Mouse (Mus musculus) limb, embryonic 11.5 days (tissue): Measurements from ENCODE around the gene Lamc2. TPM values are rescaled to one million over a fixed set of nuclear protein-coding genes. Genes with fewer than 3 reads are reported as not detected.
A peak's percentile ranks its signal among the peaks of the same experiment; 100 is the strongest.
"Not testable (repeated sequence)": the region's sequence is repeated elsewhere in the genome, so short reads cannot be mapped to it uniquely, and the experiment has no call there.

Experiments used
- ATAC-seq: fragments of 200-750 bp; cut with Nextera tagmentation; 2 replicates; pipeline ENCODE4 v1.8.0; 2017; ENCODE audit warnings: low read depth; ENCODE audit not compliant: insufficient number of reproducible peaks, low FRiP score, low TSS enrichment
- DNase-seq: peaks from one replicate; pipeline ENCODE4 v3.0.0-alpha.2; 2015; ENCODE audit warnings: low spot score
- H3K27ac ChIP-seq: fragments of 300-500 bp; sonication (generic); replicated peaks from 2 replicates; pipeline ENCODE4 v1.5.1; 2014; ENCODE audit warnings: low read depth, mild to moderate bottlenecking, low read length
- H3K27me3 ChIP-seq: fragments of 300-500 bp; sonication (generic); 2 replicates; pipeline ENCODE4 v1.6.1; 2014; ENCODE audit warnings: mild to moderate bottlenecking, low read length, mixed read lengths; ENCODE audit not compliant: control insufficient read depth, insufficient read depth
- H3K36me3 ChIP-seq: fragments of 300-500 bp; sonication (generic); 2 replicates; pipeline ENCODE4 v1.6.1; 2014; ENCODE audit warnings: mild to moderate bottlenecking, low read length, moderate library complexity, mixed read lengths; ENCODE audit not compliant: control insufficient read depth, insufficient read depth
- H3K4me1 ChIP-seq: fragments of 300-500 bp; sonication (generic); 2 replicates; pipeline ENCODE4 v1.6.1; 2014; ENCODE audit warnings: low read length, mixed read lengths; ENCODE audit not compliant: control insufficient read depth, insufficient read depth
- H3K4me2 ChIP-seq: fragments of 300-500 bp; sonication (generic); 2 replicates; pipeline ENCODE4 v1.6.1; 2014; ENCODE audit warnings: low read depth, mild to moderate bottlenecking, moderate library complexity; ENCODE audit not compliant: severe bottlenecking
- H3K4me3 ChIP-seq: fragments of 300-500 bp; sonication (generic); 2 replicates; pipeline ENCODE4 v1.5.1; 2014; ENCODE audit warnings: low read depth, low read length
- H3K9ac ChIP-seq: fragments of 300-500 bp; sonication (generic); 2 replicates; pipeline ENCODE4 v1.6.1; 2014; ENCODE audit warnings: mild to moderate bottlenecking, low read length
- H3K9me3 ChIP-seq: fragments of 300-500 bp; sonication (generic); 2 replicates; pipeline ENCODE4 v1.6.1; 2016; ENCODE audit warnings: low read length; ENCODE audit not compliant: control insufficient read depth
- WGBS: fragments of 180-500 bp; shearing (Covaris S2); extraction: QIAGEN DNeasy Blood & Tissue Kit; methylation state at CpG from one replicate; pipeline ENCODE4 v1.1.7; 2014; 5-methylcytosine and 5-hydroxymethylcytosine counted together
- polyA plus RNA-seq: library from polyadenylated mRNA; unstranded; fragments of >200 nt; fragmentation: Nextera tagmentation; extraction: Ambion mirVana; gene quantifications from 2 replicates; pipeline ENCODE4 v1.2.1, GENCODE M21; 2014

Lamc2 gene
- polyA plus RNA-seq, 1 experiment from 2014 or later: 3.9 TPM

DNA sequence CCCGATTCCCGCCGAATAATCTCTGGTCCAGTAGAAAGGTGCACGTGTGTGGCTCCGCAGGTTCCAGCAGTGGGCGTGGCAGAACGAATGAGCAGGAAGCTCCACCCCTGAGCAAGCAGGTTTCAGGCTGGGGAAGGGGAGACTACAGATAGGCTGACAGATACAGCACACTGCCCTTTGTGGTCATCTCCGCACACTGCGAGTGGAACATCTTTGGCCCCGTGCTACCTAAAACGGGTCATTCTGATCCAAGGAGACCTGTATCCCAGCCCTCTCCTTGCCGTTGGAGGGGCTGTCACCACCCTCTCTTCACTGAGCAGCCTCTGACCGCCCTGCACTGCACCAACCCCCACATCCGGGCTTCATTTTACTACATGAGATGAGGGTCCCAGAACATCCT is 103.0 kb downstream of the Lamc2 start:
- not testable (repeated sequence) for H3K9me3 ChIP-seq, H3K9ac ChIP-seq, ATAC-seq, DNase-seq, H3K4me1 ChIP-seq, H3K27me3 ChIP-seq, H3K4me3 ChIP-seq, H3K27ac ChIP-seq, H3K4me2 ChIP-seq, H3K36me3 ChIP-seq
- 84% methylated on average over 7 of the region's 14 CpGs for WGBS

DNA sequence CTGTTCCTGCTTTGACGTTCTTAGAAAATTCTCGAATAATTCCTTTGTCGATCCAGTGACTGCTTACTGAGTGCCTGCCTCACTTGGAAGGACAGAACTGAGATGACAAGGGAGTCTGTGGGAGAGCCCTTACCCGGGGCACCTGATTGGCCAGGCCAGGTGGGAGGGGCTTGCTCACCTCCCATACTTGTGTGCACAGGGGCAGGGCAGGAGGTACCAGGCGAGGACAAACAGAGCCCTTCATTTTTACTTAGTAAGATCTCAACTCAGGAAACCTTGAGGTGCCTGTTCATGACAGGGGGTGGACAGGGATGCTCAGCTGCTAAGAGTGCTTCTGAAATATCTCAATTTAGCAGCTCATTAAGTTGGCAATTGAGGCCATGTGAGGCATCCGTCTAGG is 110.3 kb downstream of the Lamc2 start:
- ATAC-seq (no peak), DNase-seq (no peak)
- H3K36me3 ChIP-seq: no peaks in the 10 kb centered on the region
- H3K9ac ChIP-seq: no peak overlapping the region
- no peak overlapping the region for H3K4me3 ChIP-seq
- peaks cover 8% of the 10 kb centered on the region; the same call in 1 of the 2 replicates for H3K4me1 ChIP-seq
- H3K27me3 ChIP-seq: peaks cover 12% of the 10 kb centered on the region; the same call in 1 of the 2 replicates
- H3K9me3 ChIP-seq: no peaks in the 10 kb centered on the region
- WGBS: 46% methylated on average over 6 of the region's 6 CpGs
- H3K27ac ChIP-seq: no peak overlapping the region
- H3K4me2 ChIP-seq: no peak overlapping the region

DNA sequence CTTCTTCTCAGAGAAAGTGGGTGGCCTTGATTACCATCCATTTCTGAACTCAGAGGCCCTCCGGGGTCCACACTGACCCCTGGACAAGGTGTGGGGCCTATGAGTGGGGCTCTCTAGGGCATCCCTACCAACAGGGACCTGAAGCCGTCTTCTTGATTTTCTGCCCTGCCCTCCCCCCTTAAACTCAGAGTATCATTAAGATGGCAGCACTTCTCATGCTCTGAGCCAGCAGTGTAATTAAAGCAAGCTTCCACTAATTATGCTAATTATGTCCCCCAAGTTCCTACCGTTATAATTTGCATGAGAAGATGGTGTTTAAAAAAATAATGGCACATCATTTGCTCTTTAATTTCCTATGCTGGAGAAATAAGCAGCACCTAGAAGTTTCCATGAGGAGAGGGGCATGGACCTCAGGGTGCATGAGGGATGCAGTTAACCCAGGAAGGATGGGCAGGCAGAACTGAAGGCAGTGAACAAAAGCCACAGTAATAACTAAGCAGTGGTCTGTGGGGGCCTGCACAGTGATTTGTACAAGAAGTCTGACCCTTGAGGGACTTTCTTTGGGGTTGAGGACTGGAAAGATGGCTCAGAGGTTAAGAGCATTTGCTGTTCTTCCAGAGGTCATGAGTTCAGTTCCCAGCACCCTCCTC is 111.0 kb downstream of the Lamc2 start:
- H3K4me1 ChIP-seq: peaks cover 8% of the 10 kb centered on the region; the same call in 1 of the 2 replicates
- 61% methylated on average over 3 of the region's 3 CpGs for WGBS
- no peaks in the 10 kb centered on the region for H3K36me3 ChIP-seq
- H3K27ac ChIP-seq: no peak overlapping the region
- no peak for DNase-seq
- H3K9me3 ChIP-seq: no peaks in the 10 kb centered on the region
- H3K27me3 ChIP-seq: peaks cover 12% of the 10 kb centered on the region; the same call in 1 of the 2 replicates
- no peak overlapping the region for H3K9ac ChIP-seq
- ATAC-seq: no peak
- H3K4me2 ChIP-seq: no peak overlapping the region
- no peak overlapping the region for H3K4me3 ChIP-seq

DNA sequence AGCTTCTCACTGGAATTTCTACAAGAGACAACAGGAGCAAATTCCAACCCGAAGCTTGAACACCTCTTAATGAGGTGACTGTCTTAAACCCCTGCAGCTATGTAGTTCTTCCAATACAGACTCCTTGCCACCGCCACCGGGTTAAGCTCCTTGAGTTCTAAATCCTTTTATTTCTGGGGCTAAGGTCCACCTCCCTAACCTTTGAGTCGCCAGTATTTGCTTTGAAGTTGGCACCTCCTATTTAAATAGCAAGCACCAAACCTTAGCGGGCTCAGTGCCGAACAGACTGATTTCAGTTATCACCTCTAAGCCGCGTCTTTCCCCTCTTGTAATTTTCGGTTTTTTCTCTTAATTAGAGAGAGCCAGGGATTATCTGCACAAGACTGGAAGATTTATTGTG is 112.8 kb downstream of the Lamc2 start:
- peaks cover 12% of the 10 kb centered on the region; the same call in 1 of the 2 replicates for H3K27me3 ChIP-seq
- H3K9me3 ChIP-seq: no peaks in the 10 kb centered on the region
- no peak for DNase-seq
- no peak overlapping the region for H3K4me3 ChIP-seq
- no peak overlapping the region for H3K9ac ChIP-seq
- H3K4me1 ChIP-seq: peaks cover 8% of the 10 kb centered on the region; the same call in 1 of the 2 replicates
- H3K36me3 ChIP-seq: no peaks in the 10 kb centered on the region
- ATAC-seq: no peak
- 1% methylated on average over 9 of the region's 9 CpGs for WGBS
- H3K4me2 ChIP-seq: 0 out of 2 replicates have a peak overlapping the region, but pooled peaks have one; percentile 20
- no peak overlapping the region for H3K27ac ChIP-seq

Other genes starting within 250 kb of the Lamc2 start
- 0.27 and 0.37 TPM in 2 replicates for gene Nmnat2, start 231.5 kb downstream of the Lamc2 start, polyA plus RNA-seq
- 29.9 and 34.8 TPM in 2 replicates for gene Lamc1, start 146.3 kb upstream of the Lamc2 start, polyA plus RNA-seq
- gene Shcbp1l, start 238.7 kb upstream of the Lamc2 start, polyA plus RNA-seq: 0.23 and 0.27 TPM in 2 replicates